Mouse (Mus musculus): ENCODE measurements around the gene Foxe1. TPM values are rescaled to one million over a fixed set of nuclear protein-coding genes. Genes with fewer than 3 reads are reported as not detected.

Foxe1 gene
- total and polyA plus RNA-seq, 2 experiments from 2014 or later: 0.05 TPM; not detected in 1

DNA sequence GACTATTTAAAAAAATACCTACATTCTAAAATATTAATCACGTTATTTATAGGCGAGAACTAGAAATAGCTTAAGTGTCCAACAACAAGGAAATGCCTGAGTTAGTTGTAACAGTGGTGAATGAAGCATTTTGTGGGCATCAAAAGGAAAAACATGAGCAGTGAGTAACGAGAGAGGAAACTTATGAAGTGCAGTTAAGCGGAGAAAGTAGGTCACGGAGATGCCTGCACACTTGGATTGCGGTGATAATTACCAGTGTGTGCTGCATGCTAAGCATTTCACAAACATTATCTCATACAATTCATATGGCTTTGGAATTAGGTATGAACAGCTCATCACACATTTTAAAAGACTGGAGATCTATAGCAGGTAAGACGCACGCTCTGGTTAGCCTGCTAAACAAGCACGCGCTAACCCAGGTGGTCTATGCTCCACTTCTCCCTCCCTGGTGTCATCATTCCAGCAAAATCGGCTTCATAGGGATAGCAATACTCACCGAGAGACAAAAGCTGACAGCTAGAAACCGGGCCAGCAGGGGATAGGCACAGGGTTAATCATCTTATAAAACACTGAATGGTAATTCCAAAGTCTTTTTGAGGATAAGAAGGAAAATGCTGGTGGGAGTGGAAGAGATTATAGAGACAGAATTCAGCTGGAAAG lies 21.5 kb upstream of the Foxe1 start:
- DNase-seq: no peak
- H3K9ac ChIP-seq: no peak overlapping the region
- WGBS: 54% methylated on average over 13 of the region's 13 CpGs
- H3K36me3 ChIP-seq (ENCODE audit: insufficient read depth): no peaks in the 10 kb centered on the region
- H3K4me1 ChIP-seq (ENCODE audit: insufficient read depth): no peaks in the 10 kb centered on the region
- H3K4me2 ChIP-seq (ENCODE audit: low read depth): no peak overlapping the region
- TF ChIP-seq CTCF (IDR thresholded peaks at IDR 0.05; ENCODE audit: low read depth): no peak
- H3K4me3 ChIP-seq (ENCODE audit: low read depth, low read length): no peak overlapping the region
- H3K9me3 ChIP-seq (ENCODE audit: low read length): no peaks in the 10 kb centered on the region
- ATAC-seq: no peak
- no peaks in the 10 kb centered on the region for H3K27me3 ChIP-seq (ENCODE audit: insufficient read depth, low read length)
- no peak overlapping the region for H3K27ac ChIP-seq (ENCODE audit: low read depth, low read length)

DNA sequence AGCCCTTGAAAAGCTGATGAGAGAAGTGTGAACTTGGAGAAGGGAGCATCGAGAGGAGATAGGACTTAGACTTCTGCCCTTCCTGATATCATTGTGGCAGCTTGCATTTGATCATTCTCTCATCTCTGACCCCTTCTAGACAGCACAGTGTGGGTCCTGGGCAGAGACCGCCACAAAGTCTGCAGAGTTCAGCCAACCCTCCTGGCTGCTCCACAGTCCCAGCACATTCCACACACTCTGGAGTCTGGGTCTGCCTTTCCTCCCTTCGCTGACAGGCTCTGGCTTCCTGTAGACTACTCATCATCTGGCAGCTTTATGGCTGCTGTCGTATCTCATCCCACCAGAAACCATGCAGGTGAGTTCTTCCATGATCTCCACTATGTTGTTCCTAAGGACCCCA lies 20.7 kb upstream of the Foxe1 start:
- no peak for ATAC-seq
- no peak overlapping the region for H3K4me2 ChIP-seq (ENCODE audit: low read depth)
- WGBS: 83% methylated on average over 4 of the region's 4 CpGs

GRCm38 (mm10) chr4:46328906-46329305 lies 14.5 kb upstream of the Foxe1 start:
- ATAC-seq (no peak), DNase-seq (no peak)
- no peaks in the 10 kb centered on the region for H3K27me3 ChIP-seq (ENCODE audit: insufficient read depth, low read length)
- no peak overlapping the region for H3K27ac ChIP-seq (ENCODE audit: low read depth, low read length)
- H3K36me3 ChIP-seq (ENCODE audit: insufficient read depth): no peaks in the 10 kb centered on the region
- TF ChIP-seq CTCF (IDR thresholded peaks at IDR 0.05; ENCODE audit: low read depth): no peak
- no peaks in the 10 kb centered on the region for H3K9me3 ChIP-seq (ENCODE audit: low read length)
- H3K9ac ChIP-seq: no peak overlapping the region
- H3K4me1 ChIP-seq (ENCODE audit: insufficient read depth): no peaks in the 10 kb centered on the region
- 28% methylated on average over 3 of the region's 3 CpGs for WGBS
- no peak overlapping the region for H3K4me3 ChIP-seq (ENCODE audit: low read depth, low read length)
- no peak overlapping the region for H3K4me2 ChIP-seq (ENCODE audit: low read depth)

More for the DNA sequence above, 20.7 kb upstream of the Foxe1 start:
- H3K9ac ChIP-seq: no peak overlapping the region
- H3K9me3 ChIP-seq (ENCODE audit: low read length): no peaks in the 10 kb centered on the region
- DNase-seq: no peak
- no peaks in the 10 kb centered on the region for H3K36me3 ChIP-seq (ENCODE audit: insufficient read depth)
- no peaks in the 10 kb centered on the region for H3K27me3 ChIP-seq (ENCODE audit: insufficient read depth, low read length)
- H3K27ac ChIP-seq (ENCODE audit: low read depth, low read length): no peak overlapping the region
- no peaks in the 10 kb centered on the region for H3K4me1 ChIP-seq (ENCODE audit: insufficient read depth)
- no peak overlapping the region for H3K4me3 ChIP-seq (ENCODE audit: low read depth, low read length)
- TF ChIP-seq CTCF (IDR thresholded peaks at IDR 0.05; ENCODE audit: low read depth): no peak

- Histone ChIP-seq H3K4me3 (ENCODE audit: low read depth, low read length) (no peak overlapping the region), H3K9me3 (ENCODE audit: low read length) (no peaks in the 10 kb centered on the region), H3K4me1 (ENCODE audit: insufficient read depth) (no peaks in the 10 kb centered on the region), H3K36me3 (ENCODE audit: insufficient read depth) (no peaks in the 10 kb centered on the region), H3K9ac (no peak overlapping the region), H3K27ac (ENCODE audit: low read depth, low read length) (no peak overlapping the region), H3K27me3 (ENCODE audit: insufficient read depth, low read length) (peaks cover 38% of the 10 kb centered on the region), H3K4me2 (ENCODE audit: low read depth) (no peak overlapping the region)
- TF ChIP-seq CTCF (IDR thresholded peaks at IDR 0.05; ENCODE audit: low read depth): no peak
- DNase-seq (no peak), ATAC-seq (no peak)
- WGBS: 14% methylated on average over 1 of the region's 1 CpGs
Measured at GRCm38 (mm10) chr4:46335846-46336245, 7.6 kb upstream of the Foxe1 start.

- 7% methylated on average over 3 of the region's 3 CpGs for WGBS
- no peak overlapping the region for H3K27ac ChIP-seq (ENCODE audit: low read depth, low read length)
- DNase-seq (no peak), ATAC-seq (no peak)
- no peak overlapping the region for H3K4me2 ChIP-seq (ENCODE audit: low read depth)
- H3K36me3 ChIP-seq (ENCODE audit: insufficient read depth): no peaks in the 10 kb centered on the region
- no peak overlapping the region for H3K9ac ChIP-seq
- no peaks in the 10 kb centered on the region for H3K4me1 ChIP-seq (ENCODE audit: insufficient read depth)
- H3K27me3 ChIP-seq (ENCODE audit: insufficient read depth, low read length): peaks cover 60% of the 10 kb centered on the region
- H3K4me3 ChIP-seq (ENCODE audit: low read depth, low read length): no peak overlapping the region
- H3K9me3 ChIP-seq (ENCODE audit: low read length): no peaks in the 10 kb centered on the region
- no peak for TF ChIP-seq CTCF (IDR thresholded peaks at IDR 0.05; ENCODE audit: low read depth)
Measured at GRCm38 (mm10) chr4:46337990-46338389, 5.4 kb upstream of the Foxe1 start.

- Histone ChIP-seq H3K4me2 (ENCODE audit: low read depth) (no peak overlapping the region), H3K4me3 (ENCODE audit: low read depth, low read length) (no peak overlapping the region), H3K36me3 (ENCODE audit: insufficient read depth) (no peaks in the 10 kb centered on the region), H3K27me3 (ENCODE audit: insufficient read depth, low read length) (peaks cover 70% of the 10 kb centered on the region), H3K27ac (ENCODE audit: low read depth, low read length) (no peak overlapping the region), H3K4me1 (ENCODE audit: insufficient read depth) (no peaks in the 10 kb centered on the region), H3K9ac (no peak overlapping the region), H3K9me3 (ENCODE audit: low read length) (no peaks in the 10 kb centered on the region)
- WGBS: 11% methylated on average over 10 of the region's 10 CpGs
- no peak for TF ChIP-seq CTCF (IDR thresholded peaks at IDR 0.05; ENCODE audit: low read depth)
- no peak for DNase-seq
- ATAC-seq: no peak
Measured at GRCm38 (mm10) chr4:46339026-46339425, 4.4 kb upstream of the Foxe1 start.

GRCm38 (mm10) chr4:46339584-46339983 lies 3.8 kb upstream of the Foxe1 start:
- Histone ChIP-seq H3K9me3 (ENCODE audit: low read length) (no peaks in the 10 kb centered on the region), H3K27ac (ENCODE audit: low read depth, low read length) (no peak overlapping the region), H3K27me3 (ENCODE audit: insufficient read depth, low read length) (peaks cover 75% of the 10 kb centered on the region), H3K36me3 (ENCODE audit: insufficient read depth) (no peaks in the 10 kb centered on the region), H3K4me3 (ENCODE audit: low read depth, low read length) (no peak overlapping the region), H3K4me1 (ENCODE audit: insufficient read depth) (no peaks in the 10 kb centered on the region), H3K4me2 (ENCODE audit: low read depth) (no peak overlapping the region), H3K9ac (no peak overlapping the region)
- DNase-seq (no peak), ATAC-seq (no peak)
- under 1% methylated on average over 26 of the region's 26 CpGs for WGBS
- TF ChIP-seq CTCF (IDR thresholded peaks at IDR 0.05; ENCODE audit: low read depth): no peak

Measured in forebrain, postnatal 0 days (tissue).